Mouse (Mus musculus) ES-CJ7 (cell line): ENCODE data around the gene Zbtb5.
A peak's percentile ranks its signal among the peaks of the same experiment; 100 is the strongest.
"Not testable (repeated sequence)": the region's sequence is repeated elsewhere in the genome, so short reads cannot be mapped to it uniquely, and the experiment has no call there.

Source experiments
- DNase-seq: peaks from one replicate; pipeline ENCODE4 v3.0.0; 2011; ENCODE audit warnings: low read depth, low spot score

Zbtb5 gene

DNA sequence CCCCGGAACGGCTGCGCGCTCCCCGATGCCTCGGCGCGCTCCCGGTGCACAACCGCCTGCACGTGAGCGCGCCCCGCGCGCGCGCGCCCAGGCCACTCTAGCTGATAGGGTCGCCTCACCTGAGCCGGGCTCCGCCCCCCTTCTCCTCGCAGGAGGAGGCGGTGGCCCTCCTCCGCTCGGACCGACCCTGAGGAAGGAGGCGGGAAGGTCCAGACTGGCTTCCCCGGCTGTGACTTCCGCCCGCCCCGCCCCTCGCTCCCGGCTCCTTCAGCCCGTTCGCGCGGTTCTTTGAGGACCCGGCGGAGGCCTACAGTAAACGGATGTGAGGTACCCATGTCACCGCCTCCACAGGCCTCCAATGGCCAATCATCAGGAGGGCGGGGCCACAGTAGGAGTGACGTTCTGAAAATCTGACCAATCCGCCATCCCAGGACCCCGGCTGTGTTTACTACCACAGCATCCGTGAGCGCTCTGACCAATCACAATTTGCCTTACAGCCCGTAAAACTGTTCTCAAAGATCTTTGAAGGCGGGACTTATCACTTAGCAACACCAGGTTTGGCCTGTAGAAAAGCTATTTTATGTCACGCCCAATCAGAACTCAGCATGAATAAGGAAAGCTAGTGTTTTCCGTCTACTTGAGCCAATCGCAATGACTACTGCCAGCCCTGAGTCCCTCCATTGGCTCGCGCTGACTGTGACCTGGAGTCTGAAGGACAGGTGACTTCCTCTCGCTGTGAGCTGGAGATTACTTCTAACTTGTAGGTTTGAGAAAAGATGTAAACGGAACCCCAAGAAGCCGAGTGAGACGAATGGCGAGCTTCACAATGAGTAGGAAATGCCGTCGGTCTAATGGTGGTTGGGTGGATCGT, at the start of gene Zbtb5:
Gene Zbtb5 (minus strand): TSS at position 308 of the 871 bp plus-strand sequence.
- peak; percentile 100 for DNase-seq

DNA sequence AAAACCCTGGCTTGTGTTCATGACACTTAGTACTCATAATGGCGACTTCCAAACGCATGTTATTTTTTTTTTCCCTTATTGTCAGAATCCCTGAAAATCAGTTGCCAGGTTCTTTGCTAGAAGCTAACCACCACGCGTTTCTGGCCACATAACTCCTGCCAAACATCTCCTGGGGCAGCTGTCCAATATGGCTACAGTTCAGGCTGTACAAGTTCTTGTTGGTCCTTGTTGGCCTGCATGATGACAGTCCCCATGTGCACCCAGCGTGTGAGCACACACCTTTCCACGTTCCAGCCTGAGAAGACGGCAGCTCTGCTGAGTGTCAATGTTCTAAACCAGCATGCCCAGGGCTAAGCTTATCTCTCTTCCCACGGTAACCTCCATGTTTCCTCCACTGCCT, 43.2 kb upstream of the Zbtb5 start:
- no peak for DNase-seq

DNA sequence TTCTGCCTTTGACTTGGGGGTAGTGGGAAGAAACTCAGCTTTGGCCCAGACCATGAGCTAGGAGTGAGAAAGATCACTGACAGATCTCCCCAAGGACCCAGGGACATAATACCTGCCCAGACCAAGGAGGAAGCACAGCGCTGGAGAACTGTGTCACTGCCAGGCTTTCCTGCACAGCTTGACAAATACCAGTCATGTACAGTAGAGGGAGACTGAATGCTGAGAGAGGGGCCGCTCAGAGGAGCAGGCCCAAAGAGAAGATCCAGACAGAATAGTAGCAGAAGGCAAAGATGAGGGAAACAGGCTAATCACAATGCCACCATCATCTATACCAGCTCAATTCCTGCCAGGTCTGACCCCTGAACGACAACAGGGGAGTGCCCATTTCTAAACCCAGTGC, 42.6 kb upstream of the Zbtb5 start:
- peak; percentile 24 for DNase-seq

DNA sequence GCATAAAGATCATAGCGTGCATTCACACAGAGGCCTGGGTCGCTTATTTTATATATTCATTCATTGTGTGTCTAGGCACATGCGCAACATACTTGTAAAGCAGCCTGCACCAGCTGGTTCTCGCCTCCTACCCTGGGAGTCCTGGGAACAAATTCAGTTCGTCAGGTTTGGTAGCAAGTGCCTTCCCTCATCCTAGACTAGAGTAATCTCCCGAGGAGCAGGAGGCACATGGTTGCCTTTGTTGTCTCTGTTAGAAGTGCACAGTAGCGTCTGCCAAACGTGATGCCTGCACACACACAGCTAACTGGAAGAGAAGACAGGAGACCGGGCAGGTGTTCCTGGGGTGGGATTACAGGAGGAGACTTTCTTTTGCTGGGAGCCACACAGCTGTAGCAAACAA, 35.7 kb upstream of the Zbtb5 start:
- DNase-seq = no peak

DNA sequence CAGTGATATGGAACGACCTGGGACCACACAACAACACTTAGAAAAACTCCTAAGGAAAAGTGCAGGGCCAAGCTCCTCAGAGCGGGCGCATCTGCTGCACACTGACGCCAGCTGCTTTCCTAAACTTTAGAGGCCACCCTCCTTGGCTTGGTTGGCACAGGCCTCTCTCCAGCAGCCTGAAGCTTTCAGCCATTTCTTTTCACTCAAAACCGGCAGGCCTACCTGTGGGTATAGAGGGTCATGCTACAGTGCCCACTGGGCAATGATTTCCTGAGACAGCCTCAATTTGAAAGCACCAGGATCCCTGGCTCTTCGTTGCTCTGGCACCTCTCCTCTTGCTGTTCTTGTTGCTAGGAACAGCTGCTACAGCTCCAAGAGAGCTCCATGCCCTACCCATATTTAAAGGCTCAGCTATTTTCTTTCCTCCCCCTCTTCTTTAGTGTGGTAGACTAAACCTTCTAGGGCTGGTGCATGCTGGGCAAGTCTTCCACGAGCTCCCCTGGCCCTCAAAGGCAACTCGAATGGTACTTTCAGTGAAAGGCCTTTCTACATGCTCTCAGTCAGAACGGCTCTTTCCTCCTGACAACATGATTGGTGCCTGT, 35.2 kb upstream of the Zbtb5 start:
- no peak for DNase-seq

DNA sequence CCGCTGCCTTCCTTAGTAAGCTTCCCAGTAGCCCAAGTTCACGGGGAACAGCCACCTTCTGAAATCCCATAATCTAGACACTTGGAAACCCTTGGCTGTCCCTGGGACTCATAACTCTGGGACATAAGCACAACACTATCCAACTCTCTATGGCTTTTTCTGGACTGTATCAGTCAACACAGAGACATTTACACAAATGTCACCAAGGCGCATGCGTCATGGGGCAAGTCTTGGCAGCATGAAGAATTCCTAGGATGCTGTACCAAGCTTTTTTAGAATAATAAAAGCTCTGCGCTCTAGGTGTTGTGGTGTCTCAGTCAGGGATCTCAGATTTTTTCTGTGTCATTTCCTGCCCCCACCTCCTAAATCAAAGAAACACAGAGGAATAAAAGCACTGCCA, 34.5 kb upstream of the Zbtb5 start:
- DNase-seq = no peak

DNA sequence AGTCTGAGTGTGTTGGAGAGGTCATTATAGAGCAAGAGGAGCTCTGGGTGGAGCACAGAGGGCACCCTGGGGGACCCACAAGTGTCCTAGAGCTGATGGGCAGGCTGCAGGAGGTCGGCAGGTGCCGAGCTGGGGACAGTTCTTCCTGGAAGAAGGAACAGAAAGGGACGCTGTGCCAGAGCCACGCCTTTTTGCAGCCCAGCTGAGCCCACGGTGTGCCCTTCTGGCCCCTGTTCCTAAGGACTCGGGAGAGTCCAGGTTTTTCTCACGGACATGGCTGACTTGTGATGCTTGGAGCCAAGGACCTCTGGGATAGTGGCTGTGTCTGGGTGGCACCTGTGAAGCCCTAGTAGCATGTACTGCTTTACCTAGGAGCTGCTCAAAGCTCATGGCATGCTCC, 28.6 kb upstream of the Zbtb5 start:
- DNase-seq = no peak

DNA sequence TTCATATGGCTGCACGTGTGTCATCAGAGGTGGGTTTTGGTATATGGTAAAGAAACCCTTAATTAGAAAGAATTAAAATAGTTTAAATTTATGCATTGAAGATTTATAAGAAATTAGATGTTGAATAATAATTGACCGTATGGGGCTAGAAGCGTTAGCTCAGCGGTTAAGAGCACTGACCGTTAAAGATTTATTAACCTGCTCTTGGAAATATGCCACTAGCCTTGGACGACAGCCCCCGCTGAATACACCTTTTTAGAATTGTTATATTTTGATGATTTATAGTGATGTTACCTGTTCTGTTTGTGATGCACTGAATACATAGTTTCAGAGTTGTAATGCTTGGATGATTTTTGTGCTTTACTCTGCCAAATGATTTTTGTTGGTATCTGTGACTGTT, 27.3 kb upstream of the Zbtb5 start:
- DNase-seq = not testable (repeated sequence)

DNA sequence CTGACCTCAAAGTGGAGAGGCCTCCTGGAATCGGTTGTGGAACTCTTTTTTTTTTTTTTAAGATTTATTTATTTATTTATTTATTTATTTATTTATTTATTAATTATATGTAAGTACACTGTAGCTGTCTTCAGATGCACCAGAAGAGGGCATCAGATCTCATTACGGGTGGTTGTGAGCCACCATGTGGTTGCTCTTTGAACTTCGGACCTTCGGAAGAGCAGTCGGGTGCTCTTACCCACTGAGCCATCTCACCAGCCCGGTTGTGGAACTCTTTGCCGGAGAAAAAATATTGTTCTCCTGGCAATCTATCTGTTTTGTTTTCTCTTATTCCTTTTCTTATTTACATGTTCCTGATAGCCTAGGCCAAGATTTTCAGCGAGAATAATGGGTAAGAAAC, 26.7 kb upstream of the Zbtb5 start:
- peak; percentile 50 for DNase-seq

DNA sequence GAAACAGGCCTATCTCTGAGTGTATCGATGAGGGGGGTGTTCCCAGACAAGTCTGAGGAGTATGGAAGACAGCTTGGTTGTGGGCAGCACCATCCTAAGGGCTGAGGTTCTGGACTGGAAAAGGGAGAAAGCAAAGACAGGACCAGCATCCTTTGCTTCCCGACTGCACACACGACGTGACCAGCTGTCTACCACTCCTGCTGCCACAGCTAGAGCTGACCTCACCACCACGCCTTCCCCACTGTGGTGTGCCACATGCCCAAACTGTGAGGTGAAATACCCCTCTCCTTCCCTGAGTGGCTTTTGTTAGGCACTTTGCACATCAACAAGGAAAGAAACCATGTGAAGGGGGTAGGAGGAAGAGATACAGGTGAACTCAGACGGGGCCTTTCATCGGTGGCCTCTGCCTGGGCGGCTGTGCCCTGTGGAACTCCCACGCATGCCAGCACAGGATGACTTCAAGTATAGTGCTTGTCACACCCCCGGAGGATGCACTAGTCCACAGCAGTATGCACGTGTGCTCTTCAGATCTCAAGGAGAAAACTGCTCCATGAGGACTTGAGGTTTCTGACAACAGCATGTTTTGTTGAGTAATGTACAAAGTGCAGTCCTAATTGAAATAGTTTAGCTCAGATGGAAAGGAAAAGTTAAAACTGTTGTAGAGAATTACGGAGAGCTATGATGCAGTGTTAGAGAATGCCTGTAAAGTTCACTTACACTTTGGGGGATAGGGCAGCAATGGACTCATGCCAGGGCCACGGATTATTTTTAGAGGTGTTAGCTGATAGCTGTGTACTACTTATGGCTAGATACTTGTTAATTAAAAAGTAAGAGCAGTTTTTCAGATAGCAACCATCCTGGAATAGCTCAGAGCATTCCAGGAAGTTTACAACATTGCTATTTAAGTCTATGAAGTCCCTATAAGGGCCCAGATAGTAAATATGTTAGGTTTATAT, 25.5 kb upstream of the Zbtb5 start:
- no peak for DNase-seq

DNA sequence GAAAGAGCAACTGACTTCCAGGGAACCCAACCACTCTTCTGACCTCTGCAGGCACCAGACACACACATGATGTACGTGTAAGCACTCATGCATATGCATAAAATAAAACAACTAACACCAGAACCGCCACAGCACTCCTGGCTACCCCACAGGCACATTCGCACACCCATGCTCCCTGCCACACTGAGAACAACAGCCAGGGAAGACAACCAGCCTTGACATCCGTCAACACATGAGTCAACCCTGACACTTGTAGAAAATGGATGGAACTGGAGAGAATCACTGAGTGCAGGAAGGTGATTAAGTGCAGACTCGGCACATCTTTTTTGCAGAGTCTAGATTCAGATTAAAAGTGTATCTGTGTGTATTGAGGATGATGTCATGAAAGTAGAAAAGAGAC, 24.4 kb upstream of the Zbtb5 start:
- no peak for DNase-seq

DNA sequence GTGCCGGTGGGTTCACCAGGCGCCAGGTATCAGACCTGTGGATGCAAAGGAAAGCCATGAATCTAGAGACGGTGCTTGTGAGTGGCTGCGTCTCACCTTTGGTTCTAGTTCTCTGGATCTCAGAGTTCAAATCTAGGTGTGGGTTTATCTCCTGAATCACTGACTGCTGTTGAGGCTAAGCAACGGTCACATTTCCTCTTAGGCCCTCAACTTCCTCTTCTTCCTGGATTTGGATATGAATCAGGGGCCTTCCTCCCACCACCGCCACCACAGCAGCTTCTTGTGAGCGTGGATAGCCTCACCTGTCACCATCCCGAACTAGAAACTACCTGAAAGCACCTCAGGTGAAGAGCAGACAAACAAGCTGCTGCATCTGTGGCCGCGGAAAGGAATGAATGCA, 23.8 kb upstream of the Zbtb5 start:
- DNase-seq = no peak

DNA sequence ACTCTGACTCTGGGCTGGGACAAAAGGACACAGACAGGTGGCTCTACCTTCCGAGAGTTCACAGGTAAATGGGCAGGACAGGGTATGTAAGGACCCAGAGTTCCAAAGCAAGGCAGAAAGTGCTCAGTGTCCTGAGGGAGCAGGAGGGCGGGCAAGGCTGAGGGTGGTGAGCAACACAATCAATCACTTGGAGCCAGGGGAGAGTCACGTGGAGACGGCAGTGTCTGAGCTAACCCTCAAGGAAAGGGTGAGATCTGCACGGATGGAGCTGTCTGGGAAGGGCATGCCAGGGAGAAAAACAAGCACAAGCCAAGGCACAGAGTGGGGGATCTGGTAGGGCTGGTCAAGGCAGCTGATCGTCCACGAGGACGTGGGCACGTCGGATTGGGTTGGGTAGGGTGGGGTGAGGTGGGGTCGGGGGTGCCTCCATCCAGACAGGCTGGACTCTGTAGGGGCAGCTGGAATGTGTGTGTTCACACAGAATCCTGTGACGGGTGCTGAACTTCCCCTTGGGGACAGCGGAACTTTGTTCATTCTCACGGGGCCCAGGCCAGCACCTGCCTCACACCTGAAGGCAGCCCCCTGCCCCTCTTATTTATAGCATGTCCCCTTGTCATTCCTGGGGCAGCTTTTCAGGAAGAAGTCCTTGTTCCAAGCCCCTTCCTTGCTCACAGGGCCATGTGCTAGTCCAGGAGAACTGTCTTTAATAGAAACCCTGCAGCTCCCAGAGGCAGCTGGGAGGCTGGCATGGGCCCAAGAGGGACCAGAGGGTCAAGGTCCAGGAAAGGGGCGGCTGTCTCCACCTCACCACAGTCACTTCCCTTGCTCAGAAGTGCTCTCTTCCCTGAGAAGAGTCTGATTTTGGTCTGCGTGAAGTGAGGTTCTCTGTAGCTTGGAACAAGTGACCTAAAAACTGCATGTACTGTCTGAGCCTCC, 22.7 kb upstream of the Zbtb5 start:
- no peak for DNase-seq

DNA sequence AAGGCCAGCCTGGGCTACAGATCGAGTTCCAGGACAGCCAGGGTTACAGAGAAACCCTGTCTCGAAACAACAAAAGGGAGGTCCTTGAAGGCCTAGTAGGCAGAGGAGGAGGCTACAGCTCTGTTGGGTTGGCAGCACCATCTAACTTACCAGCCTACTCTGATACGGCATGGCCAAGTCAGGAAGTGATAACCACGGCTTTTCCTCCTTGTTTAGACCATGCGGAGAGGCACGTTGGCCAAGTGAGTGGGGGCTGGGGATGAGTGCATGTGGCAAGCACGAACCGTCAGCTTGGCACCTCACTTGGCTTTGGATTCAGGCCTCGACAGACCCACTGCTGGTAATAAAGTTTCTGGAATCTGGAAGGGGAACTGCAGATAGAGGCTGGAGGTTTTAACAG, 20.4 kb upstream of the Zbtb5 start:
- DNase-seq = no peak

DNA sequence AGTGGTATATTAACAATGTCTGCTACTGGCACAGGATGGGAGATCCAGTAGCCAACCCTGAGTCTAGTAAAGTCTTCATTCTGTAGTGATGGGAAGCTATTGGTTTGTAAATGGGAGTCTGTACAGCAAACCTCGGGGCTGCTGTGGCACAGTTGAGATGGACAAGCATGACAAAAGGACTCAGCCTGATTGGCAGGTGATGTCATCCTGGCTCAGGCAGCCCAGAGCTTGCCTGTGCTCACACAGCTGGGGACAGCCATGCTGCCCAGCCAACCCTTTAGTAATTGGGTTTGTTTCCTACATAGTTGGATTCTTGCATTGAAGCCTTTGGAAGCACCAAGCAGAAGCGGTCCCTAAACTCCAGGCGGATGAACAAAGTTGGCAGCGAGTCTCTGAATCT, 14.2 kb upstream of the Zbtb5 start:
- peak; percentile 27 for DNase-seq

DNA sequence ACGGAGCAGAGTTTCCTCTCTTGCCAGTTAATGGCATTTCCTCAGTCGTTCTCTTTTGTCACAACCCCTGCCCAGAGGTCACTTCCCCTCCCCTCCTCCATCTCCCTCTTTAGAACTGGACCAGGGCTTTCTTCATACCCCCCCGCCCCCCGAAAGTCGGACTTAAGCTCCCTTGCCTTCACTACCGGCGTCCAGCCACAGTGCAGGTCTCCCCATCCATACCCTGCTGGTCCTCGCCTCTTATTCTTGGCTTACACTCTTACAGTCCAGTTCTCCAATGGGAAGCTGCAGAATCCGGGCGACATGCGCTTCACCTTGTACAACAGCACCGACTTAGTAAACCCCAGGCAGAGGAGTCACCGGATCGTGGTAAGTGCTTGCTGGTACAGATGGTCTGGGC, 6.8 kb upstream of the Zbtb5 start:
- DNase-seq = no peak

DNA sequence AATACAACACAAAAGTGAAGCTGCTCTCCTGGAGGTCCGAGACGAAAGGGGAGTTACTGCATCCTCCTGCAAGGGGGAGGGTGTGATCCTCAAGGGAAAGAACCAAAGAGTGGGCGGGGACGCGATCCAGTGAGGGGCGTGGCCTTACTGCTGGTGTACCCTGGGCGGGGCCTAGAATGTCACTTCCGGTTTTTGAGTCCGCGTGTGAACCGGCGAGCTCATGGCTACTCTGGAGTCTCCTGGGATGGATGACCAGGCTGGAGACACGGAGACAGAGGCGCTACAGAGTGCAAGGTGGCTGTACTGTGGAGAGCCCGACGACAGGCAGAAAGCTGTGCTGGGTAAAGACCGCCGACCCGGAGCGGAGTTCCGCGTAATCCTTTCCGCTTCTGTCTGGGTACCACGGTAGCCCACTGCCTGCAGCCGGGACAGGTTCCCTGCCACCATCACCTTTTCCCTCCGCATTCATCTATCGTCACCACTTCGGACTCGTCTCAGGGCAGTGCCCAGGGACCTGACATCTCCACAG, 6.3 kb upstream of the Zbtb5 start, which contains the start of gene Polr1e:
Gene Polr1e (plus strand): TSS at position 132 of the 529 bp plus-strand sequence.
- peak; percentile 98 for DNase-seq

DNA sequence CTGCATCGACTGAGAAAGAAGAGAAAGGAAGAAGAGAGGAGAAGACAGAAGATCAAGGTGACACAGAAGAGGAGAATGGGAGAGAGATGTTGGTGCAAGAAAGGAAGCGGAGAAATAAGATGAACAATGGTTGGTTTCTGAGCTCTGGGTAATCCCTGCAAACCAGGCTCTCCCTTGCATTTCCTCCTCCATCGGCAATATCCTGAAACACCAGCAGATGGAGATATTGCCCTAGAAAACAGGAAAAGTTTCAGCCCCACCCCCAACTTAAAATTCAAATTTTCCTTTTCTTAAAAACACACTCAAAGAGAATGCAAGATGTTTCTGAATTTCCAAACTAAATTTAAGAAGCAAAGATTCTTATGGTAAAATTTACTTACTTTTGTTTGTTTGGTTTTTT, 3.4 kb upstream of the Zbtb5 start:
- peak; percentile 56 for DNase-seq

DNA sequence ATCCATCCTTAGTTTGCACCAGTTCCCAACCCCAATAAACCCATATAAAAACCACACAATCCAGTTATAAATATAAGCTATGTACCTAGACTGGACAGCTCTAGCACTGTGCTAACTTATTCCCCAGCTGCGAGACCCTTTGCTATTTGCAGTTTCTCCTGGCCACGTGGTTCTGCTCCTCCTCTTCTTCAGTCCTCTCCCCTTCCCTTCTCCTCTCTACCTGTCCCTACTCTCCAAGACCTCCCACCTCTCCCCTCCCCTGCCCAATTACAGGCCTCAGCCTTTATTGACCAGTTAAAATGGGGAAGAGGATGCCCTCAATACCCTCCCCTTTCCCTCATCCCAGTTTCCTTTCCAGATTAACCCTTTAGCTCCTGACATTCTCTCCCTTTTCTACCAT, 1.3 kb upstream of the Zbtb5 start:
- DNase-seq = peak; percentile 76

DNA sequence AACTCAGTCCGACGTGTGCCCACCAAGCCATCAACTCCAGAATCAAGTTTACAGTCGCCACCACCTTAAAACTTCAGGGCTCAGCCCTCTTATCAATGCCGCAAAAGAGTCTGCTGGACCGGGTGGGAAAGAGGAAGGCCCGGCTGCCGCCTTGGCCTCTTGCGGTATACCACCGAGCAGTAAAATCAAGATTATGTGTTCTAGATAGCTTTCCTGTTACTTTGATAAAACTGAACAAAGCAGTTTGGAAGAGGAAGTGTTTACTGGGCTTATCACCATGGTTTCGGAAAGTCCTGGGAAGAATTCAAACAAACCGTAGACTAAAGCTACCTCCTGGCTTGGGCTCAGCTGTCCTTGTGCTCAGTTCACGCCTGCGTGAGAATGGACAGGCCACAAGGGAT, 819 bp upstream of the Zbtb5 start:
- no peak for DNase-seq
